Mouse (Mus musculus) adrenal gland, postnatal 36 days (tissue): ENCODE measurements at regions not wholly inside any gene's neighbourhood (a gene's known extent, or its start where the extent isn't known, plus 50 kb on each side); places are given as distances from the start of the nearest gene placed in this dataset.

Source experiments
- DNase-seq, 2 experiments: peaks; one replicate each; pipeline ENCODE4 v3.0.0; 2021; ENCODE audit warnings: mixed read lengths in 1 of 2

DNA sequence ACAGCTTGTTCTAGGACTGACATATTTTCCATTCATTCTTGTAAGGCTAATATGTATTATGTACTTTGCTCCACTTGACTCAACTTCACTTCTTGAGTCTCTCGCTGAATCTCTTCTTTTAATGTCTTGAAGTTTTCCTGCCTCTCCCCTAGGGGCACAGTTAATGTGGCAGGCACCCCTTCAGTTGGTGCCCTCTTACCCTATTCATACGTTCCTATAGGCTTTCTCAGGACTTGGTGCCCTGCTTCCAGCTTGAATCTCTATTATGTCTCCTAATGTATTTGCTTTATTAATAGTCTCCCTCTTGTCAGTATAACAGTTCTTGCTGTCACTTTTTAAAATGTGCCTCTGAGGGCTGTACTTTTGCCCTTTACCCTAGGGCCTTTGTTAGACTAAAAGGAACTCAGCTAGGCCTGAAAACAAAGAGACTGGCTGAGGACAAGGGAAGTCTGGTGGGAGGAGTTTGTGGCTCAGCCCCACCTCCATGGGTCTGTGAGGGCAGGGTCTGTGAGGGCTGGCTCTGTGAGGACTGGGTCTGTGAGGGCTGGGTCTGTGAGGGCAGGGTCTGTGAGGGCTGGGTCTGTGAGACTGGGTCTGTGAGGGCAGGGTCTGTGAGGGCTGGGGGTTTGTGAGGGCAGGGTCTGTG lies 362.9 kb upstream of the Nr5a2 start:
- DNase-seq = no peak

DNA sequence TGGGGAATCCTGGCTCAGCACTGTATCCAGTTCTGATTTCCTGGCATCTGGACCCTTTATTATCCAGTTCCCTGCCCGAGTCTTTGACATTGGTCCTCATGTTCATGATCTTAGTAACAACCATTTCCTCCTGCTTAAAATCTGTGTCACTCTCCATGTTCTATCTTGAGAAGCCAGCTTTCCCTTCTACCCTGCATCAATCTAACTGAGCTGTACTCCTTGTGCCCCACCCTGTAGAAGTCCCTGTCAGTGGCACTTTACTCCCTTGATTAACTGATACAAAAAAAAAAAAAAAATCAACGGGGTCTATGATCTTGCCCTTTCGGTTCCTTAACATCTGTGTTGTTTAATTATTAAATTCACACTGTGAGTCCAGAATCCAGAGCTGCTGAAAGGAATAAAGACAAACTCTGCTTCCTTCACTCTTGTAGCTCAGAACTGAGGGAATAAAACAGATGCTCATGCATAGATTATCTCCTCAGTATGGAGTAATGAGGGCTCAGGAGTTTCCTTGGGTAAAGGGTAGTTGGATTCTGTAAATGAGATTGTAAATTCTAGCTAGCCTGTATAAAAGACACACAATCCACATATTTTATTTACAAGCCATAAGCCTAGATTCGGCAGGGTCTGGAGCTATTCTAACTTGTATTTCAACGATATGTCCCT lies 342.6 kb upstream of the Nr5a2 start:
- DNase-seq = no peak

DNA sequence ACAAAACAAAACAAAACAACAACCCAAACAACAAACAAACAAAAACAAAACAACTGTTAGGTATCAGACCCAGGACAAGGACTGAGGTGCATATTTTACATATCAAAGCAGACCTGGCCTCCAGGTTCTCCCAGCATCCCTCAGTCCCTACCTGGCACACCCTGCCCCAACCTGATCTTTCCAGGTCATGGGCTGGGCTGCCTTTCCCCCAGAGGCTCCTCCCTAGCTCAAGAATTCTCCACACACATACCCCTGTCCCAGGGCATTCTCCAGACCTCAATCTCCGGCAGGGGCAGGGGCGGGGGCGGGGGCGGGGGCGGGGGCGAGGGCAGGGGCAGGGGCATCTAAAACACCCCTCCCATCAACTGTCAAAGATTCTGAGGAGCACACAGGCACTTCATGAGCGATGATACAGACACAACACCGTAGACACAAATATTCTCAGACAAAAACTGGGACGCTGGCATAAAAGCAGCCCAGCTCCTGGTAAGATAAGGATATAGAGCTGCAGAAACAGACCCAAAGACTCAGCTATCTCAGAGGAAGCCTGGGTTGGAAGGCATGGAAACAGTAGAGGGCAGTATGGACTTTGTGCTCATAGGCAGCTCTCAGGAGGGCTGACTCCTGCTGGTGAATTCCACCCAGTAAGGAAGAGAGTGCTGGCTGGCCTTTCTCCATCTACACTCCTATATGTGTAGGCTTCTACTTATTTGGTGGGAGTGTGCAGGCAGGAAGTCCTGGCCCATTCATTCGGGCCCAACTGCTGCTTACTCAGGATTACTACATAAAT lies 337.7 kb upstream of the Nr5a2 start:
- no peak for DNase-seq

DNA sequence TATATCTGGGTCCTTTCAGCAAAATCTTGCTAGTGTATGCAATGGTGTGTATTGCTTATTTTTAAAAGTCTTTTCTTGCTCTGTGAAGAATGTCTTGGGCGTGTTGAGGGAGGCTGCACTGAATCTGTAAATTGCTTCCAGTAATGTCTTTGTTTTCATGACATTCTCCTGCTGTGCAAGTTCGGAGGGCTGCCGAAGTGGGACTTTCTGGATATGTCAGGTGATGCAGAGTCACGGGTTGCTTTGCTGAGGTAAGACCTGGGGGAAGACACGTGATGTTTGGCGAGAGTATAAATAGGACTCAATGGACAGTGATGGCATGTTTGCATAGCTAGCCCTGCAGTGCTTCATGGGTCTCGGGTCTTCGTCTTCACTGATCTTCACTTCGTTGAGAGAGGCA lies 329.2 kb upstream of the Nr5a2 start:
- no peak for DNase-seq

DNA sequence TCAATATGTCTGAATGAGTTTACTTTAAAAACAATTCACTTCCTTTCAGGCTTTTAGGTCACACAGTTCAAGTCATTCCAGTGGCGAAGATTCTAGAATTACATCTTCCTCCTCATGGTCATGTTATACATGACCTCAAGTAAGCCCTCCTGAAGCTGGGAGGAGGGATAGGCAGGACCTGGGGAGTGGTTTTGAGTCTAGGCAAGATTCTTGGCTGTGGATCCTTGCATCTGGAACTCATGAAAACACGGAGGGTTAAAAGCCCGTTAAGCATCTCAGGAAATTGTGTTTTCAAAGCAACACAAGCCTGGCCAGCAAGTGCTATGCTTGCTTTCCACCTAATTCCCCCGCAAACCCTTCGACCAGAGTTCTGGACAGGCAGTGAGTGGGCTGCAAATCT lies 323.0 kb upstream of the Nr5a2 start:
- DNase-seq = no peak

DNA sequence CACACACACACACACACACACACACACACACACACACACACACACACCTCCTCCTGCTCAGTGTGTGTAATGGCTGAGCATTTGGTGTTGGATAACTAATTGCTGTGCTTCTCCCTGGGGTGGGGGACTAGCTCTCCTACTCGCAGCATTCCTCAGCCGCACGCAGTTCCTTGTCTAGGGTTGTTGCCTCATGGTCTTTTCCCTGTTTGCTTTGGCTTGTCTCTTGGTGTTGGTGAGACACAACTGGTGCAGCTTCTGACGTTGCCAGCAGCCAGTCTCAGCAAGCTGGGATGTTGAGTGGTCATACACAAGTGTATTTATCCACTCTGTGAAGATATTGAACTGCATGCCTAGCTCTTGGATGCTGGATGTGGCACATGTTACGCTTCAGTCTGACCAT lies 322.2 kb upstream of the Nr5a2 start:
- no peak for DNase-seq

GRCm38 (mm10) chr1:137280391-137281386 lies 320.4 kb upstream of the Nr5a2 start:
- DNase-seq = no peak

DNA sequence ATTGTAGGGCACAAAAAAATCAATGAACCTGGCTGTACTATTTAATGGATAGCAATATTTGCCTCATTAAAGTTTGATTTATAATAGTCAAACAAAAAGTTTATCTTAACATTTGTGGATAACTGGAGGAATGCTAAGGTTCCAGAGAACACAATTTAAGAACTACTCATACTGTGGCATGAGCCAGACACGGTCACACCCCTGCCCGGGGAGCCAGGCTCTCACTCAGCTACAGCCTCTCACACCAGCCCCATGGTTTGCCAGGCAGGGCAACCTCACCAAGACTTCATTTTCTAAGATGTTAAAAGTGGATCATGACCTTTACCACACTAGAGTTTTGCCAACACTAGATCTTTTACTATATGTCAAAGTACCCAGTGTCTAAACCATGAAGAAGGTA lies 319.7 kb upstream of the Nr5a2 start:
- DNase-seq = no peak

DNA sequence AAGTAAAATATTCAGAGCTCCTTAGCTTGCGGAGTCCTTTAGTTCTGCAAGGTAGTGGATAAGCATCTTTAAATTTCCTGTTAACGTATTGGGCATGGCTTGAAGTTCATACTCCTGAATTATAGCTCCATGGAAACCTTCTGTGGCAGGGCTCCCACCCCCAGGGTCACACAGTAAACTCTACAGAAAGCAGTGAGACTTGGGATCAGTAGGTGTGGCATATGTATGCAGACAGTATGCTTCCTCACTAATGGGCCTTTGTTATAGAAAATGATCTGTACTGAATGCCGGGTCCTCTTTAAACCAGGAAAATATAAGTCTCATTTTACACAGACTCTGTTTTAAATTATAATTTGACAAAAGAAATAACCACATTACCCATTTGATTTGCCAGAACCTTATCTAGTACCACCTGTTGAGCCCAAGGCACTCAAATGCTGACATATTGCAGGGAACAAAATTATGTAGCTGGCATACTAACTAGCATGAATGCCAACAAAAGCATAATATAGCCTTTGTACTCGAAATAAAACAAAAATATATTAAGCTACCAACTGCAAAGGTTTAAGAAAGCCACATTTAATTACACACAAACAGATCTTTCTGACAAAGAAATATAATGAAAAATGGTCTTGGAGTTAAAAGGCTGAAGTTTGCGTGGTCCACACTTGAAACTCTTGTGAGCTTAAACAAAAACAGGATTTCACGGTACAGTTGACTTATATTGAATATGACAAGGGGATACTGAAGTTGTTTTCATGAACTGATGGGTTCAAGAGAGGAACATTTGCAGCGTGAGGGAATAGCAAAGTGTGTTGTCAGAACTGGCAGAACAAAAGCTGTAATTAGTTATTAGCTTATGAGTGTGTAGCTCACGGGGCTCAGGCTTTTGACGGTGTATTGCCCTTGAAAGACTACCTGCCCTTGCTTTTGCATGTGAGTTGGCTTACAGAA lies 310.7 kb upstream of the Nr5a2 start:
- no peak for DNase-seq

- DNase-seq = no peak
Measured at GRCm38 (mm10) chr1:137262806-137263370, 302.6 kb upstream of the Nr5a2 start.

GRCm38 (mm10) chr1:137262121-137262525 lies 301.9 kb upstream of the Nr5a2 start:
- no peak for DNase-seq

DNA sequence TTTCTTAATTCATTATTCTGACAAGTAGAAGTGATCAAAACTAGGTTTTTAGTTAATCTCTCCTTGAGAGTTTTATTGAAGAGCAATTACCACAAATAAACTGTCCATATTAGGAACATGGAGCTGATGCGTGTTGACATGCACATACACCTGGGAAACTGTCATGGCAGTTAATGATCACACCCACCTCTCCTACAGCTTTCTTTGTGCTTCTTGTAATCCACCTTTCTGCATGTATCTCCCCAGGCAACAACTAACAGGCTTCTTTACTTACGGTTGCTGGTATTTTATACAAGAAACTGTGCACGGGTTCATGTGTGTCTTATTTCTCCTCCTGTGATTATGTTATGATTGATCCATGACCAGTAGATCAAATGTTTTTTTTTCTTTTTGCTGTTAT lies 296.0 kb upstream of the Nr5a2 start:
- DNase-seq = no peak

- no peak for DNase-seq
Measured at GRCm38 (mm10) chr1:137255041-137255440, 294.8 kb upstream of the Nr5a2 start.

DNA sequence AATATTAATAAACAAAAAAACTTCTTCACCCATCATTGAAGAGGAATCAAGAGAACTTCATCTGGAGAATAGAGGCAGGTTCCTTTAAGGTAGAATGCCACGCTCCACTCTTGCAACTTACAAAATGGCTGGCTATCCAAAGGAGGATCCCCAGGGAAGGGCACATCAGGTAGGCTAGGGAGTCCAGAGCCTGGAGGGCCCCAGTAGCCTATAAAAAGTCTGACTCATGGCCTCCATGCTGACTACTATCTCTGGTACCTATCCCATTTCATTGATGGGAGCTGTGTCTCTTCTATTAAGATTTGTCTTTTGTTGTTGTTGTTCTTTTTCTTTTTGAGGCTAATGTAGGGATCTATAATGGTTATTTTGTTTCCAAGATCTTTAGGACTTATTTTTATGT lies 294.4 kb upstream of the Nr5a2 start:
- DNase-seq = no peak

- no peak for DNase-seq
Measured at GRCm38 (mm10) chr1:137227098-137227485, 266.8 kb upstream of the Nr5a2 start.

DNA sequence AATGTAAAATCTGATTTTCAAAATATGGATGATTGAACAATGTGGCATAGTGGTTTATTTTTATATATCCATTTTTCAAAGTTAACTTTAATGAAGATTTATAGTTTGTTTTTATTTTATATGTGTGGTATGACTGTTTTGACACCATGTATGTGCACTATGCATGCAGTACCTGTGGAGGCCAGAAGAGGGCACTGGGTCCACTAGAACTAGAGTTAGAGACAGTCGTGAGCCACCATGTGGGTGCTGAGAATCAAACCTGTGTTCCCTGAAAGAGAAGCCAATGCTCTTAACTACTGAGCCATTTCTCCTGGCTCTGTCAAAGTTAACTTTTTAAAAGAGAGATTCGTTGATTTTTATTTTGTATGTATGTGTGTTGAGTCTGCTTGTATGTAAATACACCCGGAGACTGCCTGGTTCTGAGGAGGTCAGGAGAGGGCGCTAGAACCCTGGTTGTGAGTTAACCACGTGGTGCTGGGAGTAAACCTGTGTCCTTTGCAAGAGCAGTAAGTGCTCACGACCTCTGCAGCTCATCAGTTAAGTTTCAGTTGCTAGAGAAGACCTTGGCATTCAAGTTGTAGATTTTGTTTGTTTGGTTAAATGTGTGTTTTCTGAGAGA lies 266.3 kb upstream of the Nr5a2 start:
- peak in 1 of 2 experiments; percentile 9 for DNase-seq

- peak in 1 of 2 experiments; percentile 8 for DNase-seq
Measured at GRCm38 (mm10) chr1:137225418-137225817, 265.2 kb upstream of the Nr5a2 start.

DNA sequence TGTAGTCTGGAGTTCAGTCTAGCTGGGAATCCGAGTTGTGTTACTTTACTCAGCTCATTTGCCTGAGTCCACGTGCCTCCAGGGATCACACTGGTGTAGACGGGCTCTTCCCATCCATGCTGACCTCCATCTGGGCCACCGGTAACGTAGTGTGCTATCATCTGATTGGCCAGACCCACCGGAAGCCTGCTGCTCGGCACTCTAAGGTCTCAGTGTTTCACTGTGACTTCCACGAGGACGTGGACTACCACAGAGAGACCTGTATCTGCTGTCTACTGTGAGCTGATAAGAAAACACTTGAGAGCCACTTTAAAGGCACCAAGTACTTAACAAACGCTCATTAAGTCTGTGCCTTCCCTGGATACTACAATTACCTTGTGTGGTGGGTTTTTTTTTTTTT lies 262.8 kb upstream of the Nr5a2 start:
- no peak for DNase-seq

GRCm38 (mm10) chr1:137221087-137222057 lies 261.1 kb upstream of the Nr5a2 start:
- DNase-seq = peak; percentile 6 to 9
